Mouse (Mus musculus) myocyte (in vitro differentiated cells): ENCODE results near the gene Lenep. TPM values are rescaled to one million over a fixed set of nuclear protein-coding genes. Genes with fewer than 3 reads are reported as not detected.

Experiments
- H3K27me3 ChIP-seq: one replicate; pipeline ENCODE4 v1.6.1; 2011; ENCODE audit not compliant: control insufficient read depth, insufficient read depth, insufficient read length
- H3K36me3 ChIP-seq: one replicate; pipeline ENCODE4 v1.6.1; 2011; ENCODE audit not compliant: control insufficient read depth, insufficient read depth
- H3K4me2 ChIP-seq: one replicate; pipeline ENCODE4 v1.6.1; 2011; ENCODE audit warnings: low read depth, control low read depth
- H3K4me3 ChIP-seq: one replicate; pipeline ENCODE4 v1.5.1; 2011; ENCODE audit warnings: mild to moderate bottlenecking, control low read depth, moderate library complexity
- H3K79me2 ChIP-seq: one replicate; pipeline ENCODE4 v1.6.1; 2011; ENCODE audit not compliant: control insufficient read depth, insufficient read depth
- H3ac ChIP-seq: one replicate; pipeline ENCODE4 v1.6.1; 2011; ENCODE audit not compliant: control insufficient read depth, insufficient read length
- CEBPB ChIP-seq: IDR thresholded peaks from 2 replicates; pipeline ENCODE4 v1.6.1; 2011; ENCODE audit warnings: mild to moderate bottlenecking, moderate library complexity; ENCODE audit not compliant: poor library complexity, insufficient read depth, severe bottlenecking
- E2F4 ChIP-seq: IDR thresholded peaks from one replicate; pipeline ENCODE4 v1.6.1; 2011; ENCODE audit warnings: mild to moderate bottlenecking, control low read depth, moderate library complexity; ENCODE audit not compliant: insufficient read depth
- MAX ChIP-seq: IDR thresholded peaks from one replicate; pipeline ENCODE4 v1.6.1; 2011; ENCODE audit warnings: low read depth, mild to moderate bottlenecking, control low read depth
- MYOD1 ChIP-seq, 3 experiments: IDR thresholded peaks; one replicate each; pipeline ENCODE4 v1.6.1; 2011; ENCODE audit warnings: control low read depth in 2 of 3, low read depth in 2 of 3, mild to moderate bottlenecking in 2 of 3, moderate library complexity in 1 of 3; ENCODE audit not compliant: insufficient read length in 2 of 3, control insufficient read depth in 1 of 3
- MYOG ChIP-seq, 3 experiments: IDR thresholded peaks; one replicate each; pipeline ENCODE4 v1.6.1; 2011; ENCODE audit warnings: control low read depth in 2 of 3, low read depth in 2 of 3, mild to moderate bottlenecking in 2 of 3; ENCODE audit not compliant: insufficient read length in 2 of 3, control insufficient read depth in 1 of 3, insufficient read depth in 1 of 3
- POLR2A ChIP-seq: IDR thresholded peaks from one replicate; pipeline ENCODE4 v1.6.1; 2011; ENCODE audit warnings: low read depth, mild to moderate bottlenecking, control low read depth, moderate library complexity; ENCODE audit not compliant: insufficient read length
- POLR2AphosphoS2 ChIP-seq: IDR thresholded peaks from one replicate; pipeline ENCODE4 v1.6.1; 2011; ENCODE audit warnings: low read depth, control low read depth; ENCODE audit not compliant: insufficient read length
- REST ChIP-seq: IDR thresholded peaks from one replicate; pipeline ENCODE4 v1.6.1; 2011; ENCODE audit warnings: mild to moderate bottlenecking, control low read depth, moderate library complexity; ENCODE audit not compliant: insufficient read depth, insufficient read length
- SRF ChIP-seq: IDR thresholded peaks from one replicate; pipeline ENCODE4 v1.6.1; 2011; ENCODE audit warnings: low read depth; ENCODE audit not compliant: control insufficient read depth, insufficient read length
- TCF12 ChIP-seq: IDR thresholded peaks from one replicate; pipeline ENCODE4 v1.6.1; 2011; ENCODE audit warnings: mild to moderate bottlenecking, control low read depth; ENCODE audit not compliant: poor library complexity, insufficient read depth, severe bottlenecking
- TCF3 ChIP-seq: IDR thresholded peaks from one replicate; pipeline ENCODE4 v1.6.1; 2011; ENCODE audit warnings: low read depth, control low read depth; ENCODE audit not compliant: insufficient read length
- USF1 ChIP-seq: IDR thresholded peaks from one replicate; pipeline ENCODE4 v1.6.1; 2011; ENCODE audit warnings: low read depth, mild to moderate bottlenecking, control low read depth, moderate library complexity
- polyA plus RNA-seq: library from polyadenylated mRNA; unstranded; fragments of >200 nt; fragmentation: generic; extraction: Trizol; gene quantifications from one replicate; pipeline ENCODE4 v1.2.1, GENCODE M21; 2012; ENCODE audit warnings: missing spikeins

The Lenep gene
- polyA plus RNA-seq, 1 experiment = not detected

GRCm38 (mm10) chr3:89416158-89416557, 13.6 kb upstream of the Lenep start:
- Histone ChIP-seq H3K4me2 (peak overlapping the region; percentile 77), H3K36me3 (peaks cover 11% of the 10 kb centered on the region), H3K79me2 (peaks cover 40% of the 10 kb centered on the region), H3ac (no peak overlapping the region), H3K4me3 (peak overlapping the region; percentile 63), H3K27me3 (no peaks in the 10 kb centered on the region)
- no peak for TF ChIP-seq POLR2A
- no peak for TF ChIP-seq REST
- TF ChIP-seq E2F4 = no peak
- TF ChIP-seq TCF12 = no peak
- no peak for TF ChIP-seq SRF
- TF ChIP-seq MYOG (IDR thresholded peaks at IDR 0.05; ENCODE audit: control insufficient read depth in 1 of 3, insufficient read depth in 1 of 3, insufficient read length in 2 of 3, low read depth in 2 of 3) = no peak
- TF ChIP-seq CEBPB = no peak

- TF ChIP-seq MYOD1 (IDR thresholded peaks at IDR 0.05; ENCODE audit: control insufficient read depth in 1 of 3, insufficient read length in 2 of 3, low read depth in 2 of 3) = no peak
- no peak for TF ChIP-seq MYOG (IDR thresholded peaks at IDR 0.05; ENCODE audit: control insufficient read depth in 1 of 3, insufficient read depth in 1 of 3, insufficient read length in 2 of 3, low read depth in 2 of 3)
- no peak for TF ChIP-seq POLR2A
- TF ChIP-seq MAX = no peak
- no peak for TF ChIP-seq TCF12
- no peak for TF ChIP-seq TCF3
- no peak for TF ChIP-seq E2F4
- no peak for TF ChIP-seq SRF
- peak; percentile 54 for TF ChIP-seq POLR2AphosphoS2
- no peak for TF ChIP-seq REST
- TF ChIP-seq USF1 = no peak
- peak; percentile 63; the same call in 1 of the 2 replicates for TF ChIP-seq CEBPB
- peaks cover 18% of the 10 kb centered on the region for H3K79me2 ChIP-seq
- H3K4me2 ChIP-seq = peak within 1 kb of the TSS; percentile 86
- H3K36me3 ChIP-seq = peaks cover 11% of the 10 kb centered on the region
- peak within 1 kb of the TSS; percentile 41 for H3K4me3 ChIP-seq
- H3ac ChIP-seq = no peak within 1 kb of the TSS
- H3K27me3 ChIP-seq = no peaks in the 10 kb centered on the region
Measured at GRCm38 (mm10) chr3:89411490-89412393, 9.1 kb upstream of the Lenep start, which contains the start of gene Flad1. TSS of gene Flad1 (minus strand) at chr3:89411870.

- peak overlapping the region; percentile 41 for H3K4me3 ChIP-seq
- H3K79me2 ChIP-seq = peaks cover 9% of the 10 kb centered on the region
- peak overlapping the region; percentile 86 for H3K4me2 ChIP-seq
- peaks cover 11% of the 10 kb centered on the region for H3K36me3 ChIP-seq
- no peaks in the 10 kb centered on the region for H3K27me3 ChIP-seq
- TF ChIP-seq TCF12 = no peak
- no peak for TF ChIP-seq CEBPB
- no peak for TF ChIP-seq POLR2AphosphoS2
- TF ChIP-seq E2F4 = no peak
- H3ac ChIP-seq = no peak overlapping the region
Measured at GRCm38 (mm10) chr3:89410864-89411263, 8.3 kb upstream of the Lenep start.

GRCm38 (mm10) chr3:89409701-89410100, 7.1 kb upstream of the Lenep start:
- no peak for TF ChIP-seq TCF12
- TF ChIP-seq CEBPB = no peak
- no peak for TF ChIP-seq SRF
- TF ChIP-seq MYOD1 (IDR thresholded peaks at IDR 0.05; ENCODE audit: control insufficient read depth in 1 of 3, insufficient read length in 2 of 3, low read depth in 2 of 3) = no peak
- TF ChIP-seq USF1 = no peak
- no peak for TF ChIP-seq REST
- TF ChIP-seq E2F4 = no peak
- no peak for TF ChIP-seq TCF3
- no peak for TF ChIP-seq MYOG (IDR thresholded peaks at IDR 0.05; ENCODE audit: control insufficient read depth in 1 of 3, insufficient read depth in 1 of 3, insufficient read length in 2 of 3, low read depth in 2 of 3)
- TF ChIP-seq POLR2A = no peak
- TF ChIP-seq POLR2AphosphoS2 = no peak

GRCm38 (mm10) chr3:89408448-89408847, 5.9 kb upstream of the Lenep start:
- no peaks in the 10 kb centered on the region for H3K27me3 ChIP-seq
- no peak for TF ChIP-seq TCF3
- TF ChIP-seq USF1 = no peak
- no peak for TF ChIP-seq SRF
- no peak for TF ChIP-seq MYOG (IDR thresholded peaks at IDR 0.05; ENCODE audit: control insufficient read depth in 1 of 3, insufficient read depth in 1 of 3, insufficient read length in 2 of 3, low read depth in 2 of 3)
- no peak for TF ChIP-seq TCF12
- TF ChIP-seq E2F4 = no peak
- no peak for TF ChIP-seq CEBPB
- no peak for TF ChIP-seq MYOD1 (IDR thresholded peaks at IDR 0.05; ENCODE audit: control insufficient read depth in 1 of 3, insufficient read length in 2 of 3, low read depth in 2 of 3)
- TF ChIP-seq MAX = no peak
- no peak for TF ChIP-seq POLR2AphosphoS2
- TF ChIP-seq POLR2A = no peak
- TF ChIP-seq REST = no peak

More at GRCm38 (mm10) chr3:89409701-89410100, 7.1 kb upstream of the Lenep start:
- H3K36me3 ChIP-seq = peaks cover 7% of the 10 kb centered on the region
- H3K4me3 ChIP-seq = no peak overlapping the region
- H3K79me2 ChIP-seq = peaks cover 5% of the 10 kb centered on the region
- no peaks in the 10 kb centered on the region for H3K27me3 ChIP-seq
- no peak overlapping the region for H3K4me2 ChIP-seq
- no peak overlapping the region for H3ac ChIP-seq

More at GRCm38 (mm10) chr3:89408448-89408847, 5.9 kb upstream of the Lenep start:
- Histone ChIP-seq H3K4me2 (no peak overlapping the region), H3K4me3 (no peak overlapping the region), H3ac (no peak overlapping the region), H3K36me3 (peaks cover 4% of the 10 kb centered on the region), H3K79me2 (peaks cover 5% of the 10 kb centered on the region)
